Mouse (Mus musculus) embryonic facial prominence, embryonic 14.5 days (tissue): Measurements from ENCODE around the gene Adcy4. TPM values are rescaled to one million over a fixed set of nuclear protein-coding genes. Genes with fewer than 3 reads are reported as not detected.

Experiments used
- ATAC-seq: fragments of 200-750 bp; cut with Nextera tagmentation; 2 replicates; pipeline ENCODE4 v1.8.0; 2017; ENCODE audit warnings: low read depth, moderate number of reproducible peaks, moderate TSS enrichment
- DNase-seq: peaks from one replicate; pipeline ENCODE4 v3.0.0-alpha.2; 2015; ENCODE audit warnings: low spot score
- H3K27ac ChIP-seq: fragments of 300-500 bp; sonication (generic); replicated peaks from 2 replicates; pipeline ENCODE4 v1.5.1; 2014; ENCODE audit warnings: low read depth, mild to moderate bottlenecking, low read length, moderate library complexity
- H3K27me3 ChIP-seq: fragments of 300-500 bp; sonication (generic); replicated peaks from 2 replicates; pipeline ENCODE4 v1.6.1; 2014; ENCODE audit warnings: low read length; ENCODE audit not compliant: control insufficient read depth, insufficient read depth
- H3K36me3 ChIP-seq: fragments of 300-500 bp; sonication (generic); 2 replicates; pipeline ENCODE4 v1.6.1; 2014; ENCODE audit warnings: low read length, mixed read lengths; ENCODE audit not compliant: control insufficient read depth, insufficient read depth
- H3K4me1 ChIP-seq: fragments of 300-500 bp; sonication (generic); 2 replicates; pipeline ENCODE4 v1.6.1; 2014; ENCODE audit warnings: antibody characterized with exemption, low read length; ENCODE audit not compliant: control insufficient read depth, insufficient read depth
- H3K4me2 ChIP-seq: fragments of 300-500 bp; sonication (generic); 2 replicates; pipeline ENCODE4 v1.6.1; 2014; ENCODE audit warnings: low read depth, mild to moderate bottlenecking, low read length, moderate library complexity, mixed read lengths
- H3K4me3 ChIP-seq: fragments of 300-500 bp; sonication (generic); 2 replicates; pipeline ENCODE4 v1.5.1; 2014; ENCODE audit warnings: low read depth, mild to moderate bottlenecking, low read length
- H3K9ac ChIP-seq: fragments of 300-500 bp; sonication (generic); 2 replicates; pipeline ENCODE4 v1.6.1; 2014; ENCODE audit warnings: low read depth, mild to moderate bottlenecking, low read length, moderate library complexity, mixed read lengths
- H3K9me3 ChIP-seq: fragments of 300-500 bp; sonication (generic); 2 replicates; pipeline ENCODE4 v1.6.1; 2016; ENCODE audit warnings: low read length; ENCODE audit not compliant: control insufficient read depth
- WGBS: fragments of 180-500 bp; shearing (Covaris S2); extraction: QIAGEN DNeasy Blood & Tissue Kit; methylation state at CpG from one replicate; pipeline ENCODE4 v1.1.7; 2014; 5-methylcytosine and 5-hydroxymethylcytosine counted together
- polyA plus RNA-seq: library from polyadenylated mRNA; unstranded; fragments of >200 nt; fragmentation: Nextera tagmentation; extraction: Ambion mirVana; gene quantifications from 2 replicates; pipeline ENCODE4 v1.2.1, GENCODE M21; 2014

Gene Adcy4
- 13.4 and 16.2 TPM in 2 replicates for polyA plus RNA-seq

- peak within 1 kb of the TSS; percentile 76 for H3K27ac ChIP-seq
- peaks cover 22% of the 10 kb centered on the region for H3K4me1 ChIP-seq
- no peaks in the 10 kb centered on the region for H3K9me3 ChIP-seq
- peak within 1 kb of the TSS; percentile 44 for H3K4me3 ChIP-seq
- 0 out of 2 replicates have a peak, but pooled peaks cover 7% of the 10 kb centered on the region for H3K36me3 ChIP-seq
- H3K4me2 ChIP-seq: peak within 1 kb of the TSS; percentile 60
- no peak for DNase-seq
- peaks cover 9% of the 10 kb centered on the region; the same call in 1 of the 2 replicates for H3K27me3 ChIP-seq
- no peak for ATAC-seq
- 4% methylated on average over 13 of the region's 13 CpGs for WGBS
- peak within 1 kb of the TSS; percentile 58 for H3K9ac ChIP-seq
Measured at GRCm38 (mm10) chr14:55783958-55784235, at the start of gene Adcy4. Adcy4 (minus strand) TSS chr14:55784095.

GRCm38 (mm10) chr14:55833126-55833525 is 49.2 kb upstream of the Adcy4 start:
- H3K4me1 ChIP-seq: peaks cover 28% of the 10 kb centered on the region
- H3K9me3 ChIP-seq: no peaks in the 10 kb centered on the region
- H3K4me2 ChIP-seq: no peak overlapping the region
- H3K27ac ChIP-seq: 0 out of 2 replicates have a peak overlapping the region, but pooled peaks have one; percentile 53
- DNase-seq (no peak), ATAC-seq (no peak)
- 87% methylated on average over 4 of the region's 4 CpGs for WGBS
- H3K36me3 ChIP-seq: peaks cover 63% of the 10 kb centered on the region
- H3K27me3 ChIP-seq: no peaks in the 10 kb centered on the region
- H3K4me3 ChIP-seq: no peak overlapping the region
- H3K9ac ChIP-seq: no peak overlapping the region

GRCm38 (mm10) chr14:55830331-55830730 is 46.4 kb upstream of the Adcy4 start:
- ATAC-seq (no peak), DNase-seq (no peak)
- H3K4me1 ChIP-seq: peaks cover 24% of the 10 kb centered on the region
- H3K36me3 ChIP-seq: peaks cover 82% of the 10 kb centered on the region
- H3K27ac ChIP-seq: no peak overlapping the region
- H3K4me2 ChIP-seq: no peak overlapping the region
- no peak overlapping the region for H3K9ac ChIP-seq
- WGBS: 75% methylated on average over 4 of the region's 4 CpGs
- no peaks in the 10 kb centered on the region for H3K27me3 ChIP-seq
- no peaks in the 10 kb centered on the region for H3K9me3 ChIP-seq
- H3K4me3 ChIP-seq: no peak overlapping the region

GRCm38 (mm10) chr14:55829854-55830253 is 46.0 kb upstream of the Adcy4 start:
- Histone ChIP-seq H3K4me1 (peaks cover 21% of the 10 kb centered on the region), H3K9me3 (no peaks in the 10 kb centered on the region), H3K27me3 (no peaks in the 10 kb centered on the region), H3K27ac (no peak overlapping the region), H3K4me2 (no peak overlapping the region), H3K36me3 (peaks cover 82% of the 10 kb centered on the region), H3K4me3 (no peak overlapping the region), H3K9ac (no peak overlapping the region)
- ATAC-seq (no peak), DNase-seq (no peak)
- WGBS: 89% methylated on average over 16 of the region's 16 CpGs

- H3K4me1 ChIP-seq: peaks cover 15% of the 10 kb centered on the region
- peaks cover 76% of the 10 kb centered on the region for H3K36me3 ChIP-seq
- ATAC-seq (no peak), DNase-seq (no peak)
- H3K4me2 ChIP-seq: peak overlapping the region; percentile 88
- WGBS: 14% methylated on average over 3 of the region's 3 CpGs
- H3K4me3 ChIP-seq: no peak overlapping the region
- H3K9ac ChIP-seq: peak overlapping the region; percentile 51; the same call in 1 of the 2 replicates
- no peaks in the 10 kb centered on the region for H3K27me3 ChIP-seq
- H3K9me3 ChIP-seq: no peaks in the 10 kb centered on the region
- no peak overlapping the region for H3K27ac ChIP-seq
Measured at GRCm38 (mm10) chr14:55828716-55829263, 44.9 kb upstream of the Adcy4 start.

- H3K27me3 ChIP-seq: no peaks in the 10 kb centered on the region
- WGBS: 9% methylated on average over 37 of the region's 41 CpGs
- peaks cover 56% of the 10 kb centered on the region for H3K36me3 ChIP-seq
- H3K4me3 ChIP-seq: peak overlapping the region; percentile 60
- H3K9ac ChIP-seq: peak overlapping the region; percentile 82
- peak overlapping the region; percentile 88 for H3K4me2 ChIP-seq
- H3K27ac ChIP-seq: peak overlapping the region; percentile 98; the same call in 1 of the 2 replicates
- peaks cover 18% of the 10 kb centered on the region for H3K4me1 ChIP-seq
- no peaks in the 10 kb centered on the region for H3K9me3 ChIP-seq
- ATAC-seq (no peak), DNase-seq (no peak)
Measured at GRCm38 (mm10) chr14:55826551-55827340, 42.9 kb upstream of the Adcy4 start.

GRCm38 (mm10) chr14:55826142-55826541 is 42.2 kb upstream of the Adcy4 start:
- Histone ChIP-seq H3K36me3 (peaks cover 50% of the 10 kb centered on the region), H3K27me3 (no peaks in the 10 kb centered on the region), H3K4me3 (peak overlapping the region; percentile 60), H3K9ac (peak overlapping the region; percentile 82), H3K4me1 (peaks cover 18% of the 10 kb centered on the region), H3K4me2 (peak overlapping the region; percentile 88), H3K9me3 (no peaks in the 10 kb centered on the region), H3K27ac (peak overlapping the region; percentile 98)
- 3% methylated on average over 13 of the region's 15 CpGs for WGBS
- DNase-seq (no peak), ATAC-seq (no peak)

GRCm38 (mm10) chr14:55825216-55826051 is 41.5 kb upstream of the Adcy4 start:
- peak overlapping the region; percentile 82 for H3K9ac ChIP-seq
- peaks cover 18% of the 10 kb centered on the region for H3K4me1 ChIP-seq
- peaks cover 43% of the 10 kb centered on the region for H3K36me3 ChIP-seq
- peak overlapping the region; percentile 60 for H3K4me3 ChIP-seq
- ATAC-seq (no peak; the same call in 1 of the 2 replicates), DNase-seq (peak; percentile 91)
- no peaks in the 10 kb centered on the region for H3K9me3 ChIP-seq
- H3K27ac ChIP-seq: peak overlapping the region; percentile 98
- WGBS: 0% methylated on average over 8 of the region's 37 CpGs
- no peaks in the 10 kb centered on the region for H3K27me3 ChIP-seq
- peak overlapping the region; percentile 88 for H3K4me2 ChIP-seq
